ENCODE assay signal across 15 mouse cellular contexts in genomic region chr10:94380082-94380481, GRCm38 (mm10).
DNase-seq lines count a peak whose midpoint lies in the region; ATAC-seq and TF ChIP-seq lines count a peak whose summit lies in the region.
"Had no signal": no experiment of that assay in that cellular context is flagged by ENCODE, and none has a peak within 500 bp of the region (broad histone marks: within the 10 kb centered on the region; RNA-seq: fewer than 3 reads in every experiment).

No protein-coding gene starts in this region.

- H3K27me3 ChIP-seq in intestine, postnatal 0 days (replicated peaks; ENCODE audit: control insufficient read depth, insufficient read depth, low read length), result no peaks in the 10 kb centered on the region
- no peaks in the 10 kb centered on the region for H3K27me3 ChIP-seq in intestine, embryonic 16.5 days (replicated peaks; ENCODE audit: control insufficient read depth, insufficient read depth, low read length)
- no peaks in the 10 kb centered on the region for H3K27me3 ChIP-seq in lung, embryonic 14.5 days (ENCODE audit: insufficient read depth, low read length)
- H3K27me3 ChIP-seq: liver, embryonic 15.5 days had no signal

- 0 out of 2 replicates have a peak, but pooled peaks cover 2% of the 10 kb centered on the region for H3K4me1 ChIP-seq in intestine, postnatal 0 days (replicated peaks; ENCODE audit: control insufficient read depth, insufficient read depth, low read length)
- H3K4me1 ChIP-seq in intestine, embryonic 16.5 days (ENCODE audit: control insufficient read depth, insufficient read depth, low read length), result no peaks in the 10 kb centered on the region
- H3K4me1 ChIP-seq in lung, embryonic 14.5 days (ENCODE audit: insufficient read depth), result peaks cover 5% of the 10 kb centered on the region
- H3K4me1 ChIP-seq in ES-E14 (ENCODE audit: control insufficient read depth in 2 of 2, insufficient read depth in 2 of 2, low read length in 2 of 2, poor library complexity in 1 of 2), result 0 out of 4 replicates have a peak, but pooled peaks cover 0 to 3% of the 10 kb centered on the region in 2 experiments

- H3K9me3 ChIP-seq in intestine, postnatal 0 days (ENCODE audit: control insufficient read depth), result no peaks in the 10 kb centered on the region
- H3K9me3 ChIP-seq in intestine, embryonic 16.5 days (ENCODE audit: control insufficient read depth, low read length), result peaks cover 3% of the 10 kb centered on the region; the same call in 1 of the 2 replicates
- H3K9me3 ChIP-seq in lung, embryonic 14.5 days (ENCODE audit: low read depth, low read length), result no peaks in the 10 kb centered on the region
- H3K9me3 ChIP-seq in ES-E14 (ENCODE audit: control insufficient read depth, insufficient read depth, low read depth, low read length), result no peaks in the 10 kb centered on the region
- H3K9me3 ChIP-seq: liver, embryonic 15.5 days had no signal

- in situ Hi-C loops in ES-E14 (cut with MboI; ENCODE audit: low sequenced_read_pairs in 2 of 2, unreplicated experiment in 2 of 2), result no loop called here

- H3K36me3 ChIP-seq in intestine, postnatal 0 days (ENCODE audit: control insufficient read depth, insufficient read depth), result no peaks in the 10 kb centered on the region
- no peaks in the 10 kb centered on the region for H3K36me3 ChIP-seq in intestine, embryonic 16.5 days (ENCODE audit: control insufficient read depth, insufficient read depth, low read length)
- no peaks in the 10 kb centered on the region for H3K36me3 ChIP-seq in lung, embryonic 14.5 days (ENCODE audit: insufficient read depth)
- no peaks in the 10 kb centered on the region for H3K36me3 ChIP-seq in ES-E14 (ENCODE audit: control insufficient read depth, insufficient read depth, low read length, poor library complexity, severe bottlenecking)
- H3K36me3 ChIP-seq: liver, embryonic 15.5 days had no signal

- H3K27ac ChIP-seq in intestine, postnatal 0 days (ENCODE audit: low read depth, low read length), result no peak overlapping the region
- H3K27ac ChIP-seq in intestine, embryonic 16.5 days (ENCODE audit: low read length), result no peak overlapping the region
- H3K27ac ChIP-seq in lung, embryonic 14.5 days (ENCODE audit: low read depth), result no peak overlapping the region
- H3K27ac ChIP-seq in ES-E14 (ENCODE audit: insufficient read depth, low read depth, low read length, poor library complexity, severe bottlenecking), result no peak overlapping the region
- H3K27ac ChIP-seq: liver, embryonic 15.5 days had no signal

- H3K4me2 ChIP-seq in intestine, postnatal 0 days (replicated peaks; ENCODE audit: low read depth), result no peak overlapping the region
- H3K4me2 ChIP-seq in intestine, embryonic 16.5 days (ENCODE audit: low read depth, low read length), result no peak overlapping the region
- no peak overlapping the region for H3K4me2 ChIP-seq in lung, embryonic 14.5 days
- H3K4me2 ChIP-seq: heart, embryonic 11.5 days; liver, embryonic 15.5 days had no signal

- H3K4me3 ChIP-seq in intestine, postnatal 0 days (ENCODE audit: low read depth, low read length), result no peak overlapping the region
- H3K4me3 ChIP-seq in intestine, embryonic 16.5 days (ENCODE audit: low read length), result no peak overlapping the region
- no peak overlapping the region for H3K4me3 ChIP-seq in lung, embryonic 14.5 days (ENCODE audit: low read depth, low read length)
- H3K4me3 ChIP-seq in ES-E14 (ENCODE audit: insufficient read depth in 1 of 2, low read depth in 1 of 2, low read length in 2 of 2, poor library complexity in 1 of 2, severe bottlenecking in 1 of 2), result no peak overlapping the region
- H3K4me3 ChIP-seq: liver, embryonic 15.5 days; megakaryocyte, embryonic 14.5 days had no signal

- TF ChIP-seq CTCF in intestine, postnatal 0 days (IDR thresholded peaks at IDR 0.05; ENCODE audit: low read depth), result 0 out of 2 replicates have a peak, but pooled peaks have one; percentile 24
- peak; percentile 27; the same call in 1 of the 2 replicates for TF ChIP-seq CTCF in lung, embryonic 14.5 days (IDR thresholded peaks at IDR 0.05; ENCODE audit: low read depth)

- ATAC-seq in intestine, postnatal 0 days, result no peak
- no peak for ATAC-seq in intestine, embryonic 16.5 days
- no peak for ATAC-seq in lung, embryonic 14.5 days (ENCODE audit: insufficient read depth)
- ATAC-seq in megakaryocyte, adult 5-6 weeks (ENCODE audit: poor library complexity, severe bottlenecking), result no peak
- ATAC-seq: forebrain, embryonic 16.5 days had no signal

- no peak overlapping the region for H3K9ac ChIP-seq in intestine, postnatal 0 days (ENCODE audit: low read depth, low read length)
- no peak overlapping the region for H3K9ac ChIP-seq in intestine, embryonic 16.5 days (ENCODE audit: low read depth, low read length)
- H3K9ac ChIP-seq in lung, embryonic 14.5 days, result no peak overlapping the region
- H3K9ac ChIP-seq in ES-E14 (ENCODE audit: insufficient read depth, low read depth, low read length, poor library complexity, severe bottlenecking), result no peak overlapping the region
- H3K9ac ChIP-seq: liver, embryonic 15.5 days had no signal

- DNase-seq in lung, embryonic 14.5 days, result no peak
- DNase-seq in lung, postnatal 10 days, result no peak
- DNase-seq in ES-E14 (ENCODE audit: low read depth, low spot score), result no peak
- DNase-seq in naive thymus-derived CD4-positive, alpha-beta T cell, adult 2 months (ENCODE audit: low read depth), result peak; percentile 13
- DNase-seq: cerebellum, adult 2 months; gastrocnemius, postnatal 10 days; right cerebral cortex, adult 18-20 months; thymus, adult 18-20 months had no signal

- 92% methylated on average over 2 of the region's 2 CpGs for WGBS in intestine, postnatal 0 days
- 96% methylated on average over 2 of the region's 2 CpGs for WGBS in intestine, embryonic 16.5 days
- WGBS in lung, embryonic 14.5 days, result 90% methylated on average over 2 of the region's 2 CpGs

TF ChIP-seq in ES-E14, 5 proteins besides CTCF, POLR2A, EP300 and RAD21:
- no peak for TF ChIP-seq CHD2 (IDR thresholded peaks at IDR 0.05; ENCODE audit: low read depth, low read length)
- 0 out of 2 replicates have a peak, but pooled peaks have one; percentile 28 for TF ChIP-seq ZC3H11A (IDR thresholded peaks at IDR 0.05; ENCODE audit: borderline replicate concordance, low read depth, low read length)
- no peak for TF ChIP-seq MAFK (IDR thresholded peaks at IDR 0.05; ENCODE audit: insufficient read depth, low read depth, low read length)
